Mouse (Mus musculus): Measurements from ENCODE around the gene Icam5.
"Not testable (repeated sequence)": the region's sequence is repeated elsewhere in the genome, so short reads cannot be mapped to it uniquely, and the experiment has no call there.

Gene Icam5

DNA sequence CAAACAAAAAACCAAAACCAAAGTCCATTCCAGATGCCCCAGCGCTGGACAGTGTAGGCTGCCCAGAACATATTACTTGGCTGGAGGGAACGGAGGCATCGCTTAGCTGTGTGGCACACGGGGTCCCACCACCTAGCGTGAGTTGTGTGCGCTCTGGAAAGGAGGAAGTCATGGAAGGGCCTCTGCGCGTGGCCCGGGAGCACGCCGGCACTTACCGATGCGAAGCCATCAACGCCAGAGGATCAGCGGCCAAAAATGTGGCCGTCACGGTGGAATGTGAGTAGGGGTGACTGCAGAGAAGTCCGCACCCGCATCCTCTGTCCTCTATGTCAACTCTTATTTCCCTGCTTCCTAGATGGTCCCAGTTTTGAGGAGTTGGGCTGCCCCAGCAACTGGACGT is 4.3 kb downstream of the Icam5 start:
- no peak for DNase-seq

- DNase-seq: no peak
Observed at GRCm38 (mm10) chr9:21036666-21037065, 4.8 kb downstream of the Icam5 start.

DNA sequence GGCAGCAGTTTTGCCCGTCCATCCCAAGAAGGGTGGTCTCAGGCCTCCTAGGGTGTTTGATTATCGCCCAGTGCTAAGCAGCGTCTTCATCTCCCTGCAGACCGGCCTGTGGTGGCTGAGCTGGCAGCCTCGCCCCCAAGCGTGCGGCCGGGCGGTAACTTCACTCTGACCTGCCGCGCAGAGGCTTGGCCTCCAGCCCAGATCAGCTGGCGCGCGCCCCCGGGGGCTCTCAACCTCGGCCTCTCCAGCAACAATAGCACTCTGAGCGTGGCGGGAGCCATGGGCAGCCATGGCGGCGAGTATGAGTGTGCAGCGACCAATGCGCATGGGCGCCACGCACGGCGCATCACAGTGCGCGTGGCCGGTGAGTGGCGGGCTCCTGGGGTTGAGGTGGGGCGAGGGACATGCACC is 5.6 kb downstream of the Icam5 start:
- no peak for DNase-seq

GRCm38 (mm10) chr9:21039779-21040178 is 7.9 kb downstream of the Icam5 start:
- no peak for DNase-seq

DNA sequence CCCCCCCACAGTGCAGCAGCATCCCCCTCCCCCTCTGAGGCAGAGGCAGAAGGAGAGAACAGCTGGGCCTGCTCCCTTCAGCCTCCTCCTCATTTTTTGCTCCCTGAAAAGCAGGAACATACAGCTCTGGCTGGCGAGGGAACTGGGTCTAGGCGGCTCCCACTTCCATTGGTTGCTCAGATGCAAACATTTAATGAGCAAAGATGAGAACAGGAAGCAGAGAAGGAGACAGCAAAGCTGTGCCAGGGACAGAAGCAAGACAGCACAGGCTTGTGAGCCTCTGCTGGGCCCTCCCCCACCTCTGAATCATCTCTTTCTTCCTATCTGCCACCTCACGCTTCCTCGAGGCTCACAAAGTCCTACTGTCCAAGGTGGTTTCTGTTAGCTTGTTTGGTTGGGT is 9.4 kb downstream of the Icam5 start:
- no peak for DNase-seq

DNA sequence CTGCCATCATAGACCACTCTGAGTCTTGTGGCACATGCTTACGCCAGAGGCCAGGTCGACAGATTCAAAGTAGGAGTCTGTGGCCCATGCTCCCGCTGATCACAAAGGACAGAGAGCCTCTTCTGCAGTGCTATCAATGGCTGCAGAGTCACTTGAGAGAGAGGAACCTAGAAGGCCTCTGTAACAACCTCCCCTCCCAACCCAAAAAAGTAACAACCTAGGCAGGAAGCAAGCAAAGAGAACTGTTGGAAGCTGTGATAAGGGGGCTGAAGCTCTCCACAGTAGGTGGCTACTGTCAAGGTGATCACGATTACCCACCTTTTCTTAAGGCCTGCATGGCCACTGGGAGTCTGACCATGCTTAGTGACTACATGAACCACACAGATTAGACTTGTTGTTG is 11.7 kb downstream of the Icam5 start:
- no peak for DNase-seq

- DNase-seq: not testable (repeated sequence)
Observed at GRCm38 (mm10) chr9:21044785-21045184, 12.9 kb downstream of the Icam5 start.

DNA sequence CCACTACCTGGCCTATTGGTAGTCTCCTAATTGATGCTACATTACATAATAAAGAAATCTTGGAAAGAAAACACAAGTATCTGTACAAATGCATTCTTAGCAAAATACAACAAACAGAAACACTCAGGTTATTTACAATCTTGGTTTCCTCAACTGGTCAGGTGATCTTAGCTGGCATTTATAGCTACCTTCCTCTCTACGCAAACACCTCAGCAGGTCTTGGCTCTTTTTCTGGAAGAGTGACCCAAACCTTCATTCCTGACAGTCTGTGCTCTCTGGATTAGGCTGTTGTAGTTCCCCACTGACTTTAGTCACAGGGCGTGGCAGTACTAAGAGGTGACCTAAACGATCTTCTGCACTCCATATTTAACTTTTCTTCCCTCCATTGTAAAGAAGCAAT is 13.4 kb downstream of the Icam5 start:
- no peak for DNase-seq

GRCm38 (mm10) chr9:21051578-21051977 is 19.7 kb downstream of the Icam5 start:
- no peak for DNase-seq

GRCm38 (mm10) chr9:21062928-21063327 is 31.1 kb downstream of the Icam5 start:
- DNase-seq: no peak

DNA sequence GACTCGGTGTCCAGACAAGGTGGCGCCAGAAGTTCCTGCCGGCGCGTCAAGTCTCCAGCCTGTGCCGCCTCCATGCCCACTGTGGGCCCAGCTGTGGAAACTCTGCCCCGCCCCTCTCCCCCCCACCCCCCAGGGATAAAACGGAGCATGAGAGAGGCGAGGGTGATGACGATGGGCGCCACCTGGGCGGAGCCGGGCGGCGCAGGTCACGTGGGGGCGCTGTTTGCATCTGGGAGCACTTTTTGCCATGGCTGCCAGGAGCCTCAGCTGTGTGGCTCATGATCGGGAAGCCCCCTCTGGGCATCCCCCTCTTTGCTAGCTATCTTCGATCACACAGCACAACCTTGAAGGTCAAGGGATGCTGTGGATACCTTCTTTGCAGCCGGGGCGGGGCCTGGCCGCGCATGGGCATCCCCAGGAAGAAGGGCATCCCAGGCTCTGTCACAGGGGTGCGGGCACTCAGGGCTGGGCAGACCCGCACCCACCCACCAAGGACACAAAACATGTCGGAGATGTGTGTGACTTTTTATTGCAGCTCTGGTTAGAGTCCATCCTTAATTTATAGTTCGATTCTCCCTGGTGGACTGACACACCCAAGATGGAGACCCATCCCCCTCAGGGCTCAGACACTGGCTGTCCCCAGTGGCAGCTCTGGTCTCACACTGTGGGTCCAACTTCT is 35.3 kb downstream of the Icam5 start, which contains the start of gene Zglp1:
Gene Zglp1, minus strand, starts transcription at position 88 of the 679 bp plus-strand sequence.
- no peak for DNase-seq

- no peak for DNase-seq
Observed at GRCm38 (mm10) chr9:21072641-21073040, 40.8 kb downstream of the Icam5 start.

DNA sequence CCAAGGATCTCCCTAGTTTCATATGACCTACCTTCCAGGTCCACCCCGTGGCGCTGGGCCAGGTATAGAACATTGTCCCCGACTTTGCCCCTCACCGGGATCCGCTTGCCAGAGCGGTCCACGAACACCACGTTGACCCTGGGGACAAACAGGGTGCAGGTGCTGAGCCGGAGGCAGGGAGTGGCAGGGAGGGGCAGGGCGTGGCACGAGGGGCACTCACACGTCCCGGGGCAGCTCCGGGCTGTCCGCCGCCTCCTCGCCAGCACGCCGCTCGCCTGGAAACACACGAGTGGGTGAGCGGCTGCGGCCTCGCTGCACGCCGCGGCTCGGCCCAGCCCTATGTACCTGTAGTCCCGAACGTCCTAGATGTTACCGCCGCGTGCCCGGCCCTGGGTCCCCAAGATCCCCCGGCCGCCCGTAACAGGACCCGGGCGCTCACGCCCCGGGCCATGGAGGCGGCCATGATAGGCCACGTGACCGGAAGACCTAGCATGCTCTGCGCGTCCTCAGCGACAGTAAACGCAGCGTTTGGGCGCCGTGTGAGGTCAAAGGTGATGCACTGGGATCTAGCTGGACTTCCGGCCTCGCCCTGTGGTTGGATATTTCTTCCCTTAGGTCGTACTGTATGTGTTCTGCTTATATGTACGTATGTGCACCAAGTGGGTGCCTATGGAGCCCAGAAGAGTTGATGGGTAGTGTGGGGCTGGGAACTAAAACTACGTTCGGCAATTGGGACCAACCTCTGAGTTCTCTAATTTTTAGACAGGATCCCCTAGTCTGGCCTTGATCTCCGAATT is 41.4 kb downstream of the Icam5 start, which contains the start of the genes Gm49373 and Fdx1l:
Gene Gm49373, minus strand, starts transcription at position 53 of the 797 bp plus-strand sequence.
Gene Fdx1l, minus strand, starts transcription at position 571 of the 797 bp plus-strand sequence.
- peak; percentile 90 for DNase-seq

DNA sequence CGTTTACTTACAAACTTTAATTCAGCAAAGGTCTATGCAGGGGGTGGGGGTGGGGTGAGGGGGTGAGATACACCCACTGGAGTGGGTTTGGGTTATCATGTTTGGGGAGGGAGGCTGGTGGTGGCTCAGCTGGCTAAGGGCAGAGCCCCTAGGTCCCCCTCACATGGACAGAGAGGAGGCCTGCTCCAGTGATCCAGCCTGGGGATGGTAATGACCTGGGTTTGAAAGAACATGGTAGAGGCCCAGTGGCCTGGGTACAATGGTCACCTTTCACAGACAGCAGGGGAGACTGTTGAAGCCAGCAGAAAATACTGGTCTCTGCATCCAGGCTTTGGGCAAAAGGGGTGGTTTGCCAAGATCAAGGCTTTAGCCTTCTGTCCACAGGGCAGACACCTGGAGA is 42.3 kb downstream of the Icam5 start:
- DNase-seq: no peak

DNA sequence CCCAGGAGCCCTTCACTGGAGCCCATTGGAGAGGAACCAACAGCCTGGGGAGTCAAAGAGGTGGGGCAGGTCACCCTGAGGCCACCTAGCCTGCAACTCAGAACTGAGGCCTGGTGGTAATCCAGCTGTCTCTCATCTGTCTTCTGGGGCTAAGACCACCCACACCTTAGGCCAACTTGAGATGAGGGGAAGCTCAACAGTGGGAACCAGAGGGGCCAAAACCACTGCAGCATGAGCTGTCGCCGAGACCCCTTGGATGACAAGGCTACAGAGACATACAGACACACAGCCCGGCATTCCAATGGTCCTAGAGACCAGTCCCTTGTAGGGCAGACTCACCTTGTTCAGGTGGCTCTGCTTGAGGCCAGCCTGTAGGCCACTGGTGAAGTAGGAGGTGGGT is 43.8 kb downstream of the Icam5 start:
- no peak for DNase-seq

DNA sequence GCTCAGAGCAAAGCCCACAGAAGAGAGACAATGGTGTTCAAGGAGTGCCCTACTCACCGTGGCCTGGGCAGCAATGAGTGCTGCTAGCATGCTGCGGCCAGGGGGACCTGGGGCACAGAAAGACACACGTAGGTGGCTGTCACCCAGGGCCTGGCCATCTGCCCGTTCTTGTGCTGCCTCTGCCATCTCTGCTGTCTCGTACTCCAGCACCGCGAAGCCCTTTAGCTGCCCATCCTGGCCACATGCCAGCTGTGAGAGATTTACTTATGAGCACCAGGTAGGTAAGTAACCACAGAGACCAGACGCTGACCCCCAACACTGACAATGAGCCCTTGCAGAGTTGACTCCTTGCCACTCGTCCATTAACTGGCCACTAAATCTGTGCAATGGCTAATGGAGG is 49.3 kb downstream of the Icam5 start:
- no peak for DNase-seq

DNA sequence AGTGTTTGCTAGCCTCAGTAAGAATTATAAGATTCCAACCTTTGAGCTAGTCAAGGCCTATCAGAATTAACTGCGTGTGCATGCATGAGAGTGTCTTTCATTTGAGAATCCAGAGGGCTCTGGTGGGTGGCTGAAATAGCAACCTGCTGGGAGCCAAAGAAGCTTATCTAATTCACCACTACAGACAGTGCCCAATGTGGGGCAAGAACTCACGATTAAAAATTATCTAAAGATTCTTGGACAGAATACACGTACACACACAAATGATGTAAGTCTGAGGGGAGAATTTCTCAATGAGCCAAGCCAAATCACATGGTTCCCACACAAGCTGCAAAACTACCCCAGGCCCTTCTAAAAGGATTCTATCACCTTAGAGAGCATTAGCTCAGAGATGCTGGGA is 51.5 kb downstream of the Icam5 start:
- DNase-seq: no peak
